Mouse (Mus musculus): Measurements from ENCODE around the gene Vamp8. TPM values are rescaled to one million over a fixed set of nuclear protein-coding genes. Genes with fewer than 3 reads are reported as not detected.

Gene Vamp8
- polyA plus RNA-seq, 1 experiment from 2014 or later: 16.0 TPM

DNA sequence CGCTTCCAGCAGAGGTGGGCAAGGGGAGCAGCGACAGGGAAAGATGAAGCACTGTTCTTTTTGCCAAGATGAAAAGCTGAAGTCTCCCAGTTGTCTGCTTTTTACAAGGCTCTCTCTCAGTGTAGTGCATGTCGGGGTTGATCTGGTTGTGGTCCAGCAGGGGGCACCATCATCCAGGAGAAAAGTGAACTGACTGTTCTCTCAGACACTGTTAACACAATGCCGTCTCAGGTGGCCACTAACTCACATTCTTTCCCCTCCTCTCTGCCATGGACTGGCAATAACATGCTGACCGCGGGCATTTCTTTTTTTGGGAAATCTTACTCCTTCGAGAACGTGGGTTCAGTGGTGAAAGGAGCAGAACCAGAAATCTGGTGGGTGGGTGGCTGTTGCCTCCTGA lies 37.5 kb upstream of the Vamp8 start:
- Histone ChIP-seq H3K36me3 (ENCODE audit: control insufficient read depth, insufficient read depth, low read length) (peaks cover 33% of the 10 kb centered on the region), H3K9ac (ENCODE audit: low read depth, low read length) (no peak overlapping the region), H3K4me1 (ENCODE audit: control insufficient read depth, insufficient read depth, low read length) (no peaks in the 10 kb centered on the region), H3K4me3 (ENCODE audit: low read depth, low read length) (no peak overlapping the region), H3K9me3 (replicated peaks; ENCODE audit: control insufficient read depth, low read length, poor library complexity, severe bottlenecking) (no peaks in the 10 kb centered on the region), H3K27me3 (ENCODE audit: control insufficient read depth, insufficient read depth, low read depth, low read length) (no peaks in the 10 kb centered on the region), H3K4me2 (ENCODE audit: low read length) (no peak overlapping the region), H3K27ac (ENCODE audit: low read length) (no peak overlapping the region)
- WGBS: 30% methylated on average over 8 of the region's 8 CpGs
- peak; percentile 85 for ATAC-seq

DNA sequence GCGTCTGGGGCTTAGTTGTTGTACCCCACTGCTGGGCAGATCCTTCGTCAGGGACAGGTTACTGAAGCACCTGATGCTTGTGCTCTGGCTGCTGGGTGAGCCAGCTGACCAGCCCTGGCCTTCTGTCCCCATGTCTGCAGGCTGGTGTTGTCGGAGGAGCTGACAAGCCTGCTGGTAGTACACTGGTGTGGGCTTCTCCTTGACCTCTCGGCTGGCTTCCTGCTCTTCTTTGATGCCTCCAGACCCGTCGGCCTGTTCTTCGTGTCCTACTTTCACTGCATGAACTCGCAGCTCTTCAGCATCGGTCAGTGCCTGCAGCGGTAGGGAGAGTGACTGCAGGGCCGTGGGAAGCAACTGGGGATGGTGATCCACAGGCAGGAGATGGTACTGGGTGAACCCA lies 35.1 kb upstream of the Vamp8 start:
- WGBS: 93% methylated on average over 11 of the region's 11 CpGs
- no peaks in the 10 kb centered on the region for H3K27me3 ChIP-seq (ENCODE audit: control insufficient read depth, insufficient read depth, low read depth, low read length)
- ATAC-seq: no peak
- peaks cover 35% of the 10 kb centered on the region for H3K36me3 ChIP-seq (ENCODE audit: control insufficient read depth, insufficient read depth, low read length)
- no peaks in the 10 kb centered on the region for H3K9me3 ChIP-seq (replicated peaks; ENCODE audit: control insufficient read depth, low read length, poor library complexity, severe bottlenecking)
- no peaks in the 10 kb centered on the region for H3K4me1 ChIP-seq (ENCODE audit: control insufficient read depth, insufficient read depth, low read length)
- H3K9ac ChIP-seq (ENCODE audit: low read depth, low read length): no peak overlapping the region
- no peak overlapping the region for H3K4me3 ChIP-seq (ENCODE audit: low read depth, low read length)
- H3K4me2 ChIP-seq (ENCODE audit: low read length): no peak overlapping the region
- H3K27ac ChIP-seq (ENCODE audit: low read length): no peak overlapping the region

DNA sequence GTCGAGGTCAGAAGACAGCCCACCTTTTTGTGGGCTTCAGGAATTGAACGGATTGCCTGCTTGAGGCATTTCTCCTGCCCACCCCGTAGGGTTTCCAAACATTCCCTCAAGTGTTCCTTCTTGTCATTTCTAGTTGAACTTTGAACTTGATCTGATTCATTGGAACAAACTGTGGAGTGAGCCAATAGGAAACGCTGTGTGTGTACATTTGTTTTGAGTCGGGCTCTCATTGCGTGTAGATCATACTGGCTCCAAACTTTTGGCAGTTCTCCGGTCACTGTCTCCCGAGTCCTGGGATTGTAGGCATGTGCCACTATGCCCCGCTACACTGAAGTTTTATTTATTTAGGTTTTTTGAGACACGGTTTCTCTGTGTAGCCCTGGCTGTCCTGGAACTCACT lies 30.4 kb upstream of the Vamp8 start:
- 96% methylated on average over 10 of the region's 10 CpGs for WGBS
- Histone ChIP-seq H3K9me3 (replicated peaks; ENCODE audit: control insufficient read depth, low read length, poor library complexity, severe bottlenecking) (no peaks in the 10 kb centered on the region), H3K4me1 (ENCODE audit: control insufficient read depth, insufficient read depth, low read length) (no peaks in the 10 kb centered on the region), H3K36me3 (ENCODE audit: control insufficient read depth, insufficient read depth, low read length) (peaks cover 43% of the 10 kb centered on the region), H3K27me3 (ENCODE audit: control insufficient read depth, insufficient read depth, low read depth, low read length) (no peaks in the 10 kb centered on the region), H3K9ac (ENCODE audit: low read depth, low read length) (no peak overlapping the region), H3K4me3 (ENCODE audit: low read depth, low read length) (no peak overlapping the region), H3K27ac (ENCODE audit: low read length) (no peak overlapping the region), H3K4me2 (ENCODE audit: low read length) (no peak overlapping the region)
- no peak for ATAC-seq

DNA sequence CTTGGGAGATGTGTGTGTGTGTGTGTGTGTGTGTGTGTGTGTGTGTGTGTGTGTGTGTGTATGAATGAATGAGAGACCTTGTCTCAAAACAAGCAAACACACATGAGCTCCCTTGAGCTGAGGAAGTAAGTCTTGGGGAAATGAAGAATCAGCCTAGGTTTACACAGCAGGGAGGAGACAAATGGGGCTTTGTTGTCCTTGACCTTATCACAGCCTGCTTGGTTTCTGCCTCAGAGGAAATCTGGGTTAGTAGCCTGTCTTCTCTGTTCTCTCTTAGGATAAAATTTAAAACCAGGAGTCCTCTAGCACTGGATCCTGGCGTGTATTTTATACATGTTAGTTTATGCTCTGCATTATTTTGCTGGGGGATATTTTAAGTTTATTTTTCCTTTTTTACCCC lies 29.3 kb upstream of the Vamp8 start:
- Histone ChIP-seq H3K36me3 (ENCODE audit: control insufficient read depth, insufficient read depth, low read length) (peaks cover 32% of the 10 kb centered on the region), H3K4me3 (ENCODE audit: low read depth, low read length) (no peak overlapping the region), H3K27me3 (ENCODE audit: control insufficient read depth, insufficient read depth, low read depth, low read length) (no peaks in the 10 kb centered on the region), H3K9ac (ENCODE audit: low read depth, low read length) (no peak overlapping the region), H3K27ac (ENCODE audit: low read length) (no peak overlapping the region), H3K4me2 (ENCODE audit: low read length) (no peak overlapping the region), H3K9me3 (replicated peaks; ENCODE audit: control insufficient read depth, low read length, poor library complexity, severe bottlenecking) (no peaks in the 10 kb centered on the region), H3K4me1 (ENCODE audit: control insufficient read depth, insufficient read depth, low read length) (peaks cover 8% of the 10 kb centered on the region)
- ATAC-seq: no peak
- WGBS: 73% methylated on average over 1 of the region's 1 CpGs

DNA sequence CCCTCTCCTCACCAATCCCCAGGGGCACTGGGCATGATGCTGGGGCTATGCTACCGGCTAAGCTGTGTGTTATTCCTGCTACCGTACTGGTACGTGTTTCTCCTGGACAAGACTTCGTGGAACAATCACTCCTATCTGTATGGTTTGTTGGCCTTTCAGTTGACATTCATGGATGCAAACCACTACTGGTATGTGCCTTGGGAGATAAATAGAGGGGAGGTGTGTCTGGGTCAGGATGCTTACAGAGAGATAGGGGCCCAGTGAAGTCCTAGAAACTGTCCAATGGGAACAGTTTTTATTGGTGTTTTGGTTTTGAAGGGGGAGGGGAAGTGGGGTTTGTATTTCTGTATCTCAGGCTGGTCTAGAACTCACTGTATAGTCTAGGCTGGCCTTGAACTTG lies 27.8 kb upstream of the Vamp8 start:
- H3K27me3 ChIP-seq (ENCODE audit: control insufficient read depth, insufficient read depth, low read depth, low read length): no peaks in the 10 kb centered on the region
- no peak overlapping the region for H3K4me2 ChIP-seq (ENCODE audit: low read length)
- H3K4me3 ChIP-seq (ENCODE audit: low read depth, low read length): no peak overlapping the region
- 93% methylated on average over 4 of the region's 4 CpGs for WGBS
- no peak overlapping the region for H3K27ac ChIP-seq (ENCODE audit: low read length)
- no peaks in the 10 kb centered on the region for H3K9me3 ChIP-seq (replicated peaks; ENCODE audit: control insufficient read depth, low read length, poor library complexity, severe bottlenecking)
- H3K9ac ChIP-seq (ENCODE audit: low read depth, low read length): no peak overlapping the region
- no peak for ATAC-seq
- peaks cover 19% of the 10 kb centered on the region for H3K36me3 ChIP-seq (ENCODE audit: control insufficient read depth, insufficient read depth, low read length)
- peaks cover 15% of the 10 kb centered on the region for H3K4me1 ChIP-seq (ENCODE audit: control insufficient read depth, insufficient read depth, low read length)

DNA sequence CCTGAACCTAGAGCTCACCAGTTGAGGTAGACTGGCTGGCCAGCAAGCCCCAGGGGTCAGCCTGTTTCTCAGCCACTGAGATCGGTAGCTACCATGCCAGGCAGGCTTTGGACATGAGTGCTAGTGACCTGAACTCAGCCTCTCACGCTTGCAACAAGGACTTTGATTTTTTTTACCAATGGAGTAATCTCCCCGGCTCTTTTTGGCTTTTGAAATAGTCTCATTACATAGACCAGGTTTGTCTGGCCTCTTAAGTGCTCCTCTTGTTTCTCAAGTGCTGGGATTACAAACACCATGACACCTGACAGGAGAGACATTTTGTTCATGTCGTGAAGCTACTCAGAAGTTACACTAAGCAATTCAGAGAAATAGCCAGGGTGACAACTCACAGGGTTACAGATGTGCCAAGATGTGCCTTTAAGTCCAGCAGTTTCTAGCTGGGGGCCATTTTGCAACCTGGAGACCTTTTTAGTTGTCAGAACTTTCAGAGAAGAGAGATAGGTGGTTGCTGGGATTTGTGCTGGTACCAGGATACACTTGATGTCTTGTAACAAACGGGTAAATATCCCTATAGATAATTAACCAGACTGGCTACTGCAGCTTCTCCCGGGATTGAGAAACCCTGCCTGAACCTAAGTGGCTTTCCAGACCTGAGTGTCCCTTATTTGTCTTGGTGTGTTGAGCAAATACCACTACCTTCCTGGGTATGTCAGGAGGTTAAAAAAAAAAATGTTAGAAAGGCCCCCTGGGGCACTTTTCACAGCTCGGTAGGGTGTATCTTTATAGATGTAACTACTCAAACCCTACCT lies 25.7 kb upstream of the Vamp8 start:
- peaks cover 17% of the 10 kb centered on the region for H3K36me3 ChIP-seq (ENCODE audit: control insufficient read depth, insufficient read depth, low read length)
- no peak overlapping the region for H3K9ac ChIP-seq (ENCODE audit: low read depth, low read length)
- H3K27ac ChIP-seq (ENCODE audit: low read length): no peak overlapping the region
- H3K4me2 ChIP-seq (ENCODE audit: low read length): no peak overlapping the region
- H3K4me1 ChIP-seq (ENCODE audit: control insufficient read depth, insufficient read depth, low read length): peaks cover 15% of the 10 kb centered on the region
- no peak for ATAC-seq
- 86% methylated on average over 7 of the region's 7 CpGs for WGBS
- no peaks in the 10 kb centered on the region for H3K9me3 ChIP-seq (replicated peaks; ENCODE audit: control insufficient read depth, low read length, poor library complexity, severe bottlenecking)
- H3K4me3 ChIP-seq (ENCODE audit: low read depth, low read length): no peak overlapping the region
- H3K27me3 ChIP-seq (ENCODE audit: control insufficient read depth, insufficient read depth, low read depth, low read length): no peaks in the 10 kb centered on the region

DNA sequence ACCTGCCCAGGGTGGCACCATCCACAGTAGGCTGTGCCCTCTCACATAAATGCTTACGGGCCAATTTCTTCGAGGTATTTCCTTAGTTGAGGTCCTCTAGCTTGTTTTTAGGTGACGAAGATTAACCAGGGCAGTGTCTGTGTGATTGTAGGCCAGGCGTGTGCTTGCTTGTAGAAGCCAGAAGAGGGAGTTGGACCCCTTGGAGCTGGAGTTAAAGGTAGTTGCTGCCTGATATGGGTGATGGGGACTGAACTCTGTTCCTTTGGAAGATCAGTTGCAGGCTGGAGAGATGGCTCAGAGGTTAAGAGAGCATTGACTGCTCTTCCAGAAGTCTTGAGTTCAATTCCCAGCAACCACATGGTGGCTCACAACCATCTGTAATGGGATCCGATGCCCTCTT lies 24.7 kb upstream of the Vamp8 start:
- peaks cover 15% of the 10 kb centered on the region for H3K36me3 ChIP-seq (ENCODE audit: control insufficient read depth, insufficient read depth, low read length)
- peak overlapping the region; percentile 85 for H3K4me2 ChIP-seq (ENCODE audit: low read length)
- ATAC-seq: no peak
- no peaks in the 10 kb centered on the region for H3K27me3 ChIP-seq (ENCODE audit: control insufficient read depth, insufficient read depth, low read depth, low read length)
- H3K27ac ChIP-seq (ENCODE audit: low read length): no peak overlapping the region
- H3K9ac ChIP-seq (ENCODE audit: low read depth, low read length): 0 out of 2 replicates have a peak overlapping the region, but pooled peaks have one; percentile 92
- no peaks in the 10 kb centered on the region for H3K9me3 ChIP-seq (replicated peaks; ENCODE audit: control insufficient read depth, low read length, poor library complexity, severe bottlenecking)
- peak overlapping the region; percentile 89 for H3K4me3 ChIP-seq (ENCODE audit: low read depth, low read length)
- H3K4me1 ChIP-seq (ENCODE audit: control insufficient read depth, insufficient read depth, low read length): peaks cover 15% of the 10 kb centered on the region
- 87% methylated on average over 5 of the region's 5 CpGs for WGBS

DNA sequence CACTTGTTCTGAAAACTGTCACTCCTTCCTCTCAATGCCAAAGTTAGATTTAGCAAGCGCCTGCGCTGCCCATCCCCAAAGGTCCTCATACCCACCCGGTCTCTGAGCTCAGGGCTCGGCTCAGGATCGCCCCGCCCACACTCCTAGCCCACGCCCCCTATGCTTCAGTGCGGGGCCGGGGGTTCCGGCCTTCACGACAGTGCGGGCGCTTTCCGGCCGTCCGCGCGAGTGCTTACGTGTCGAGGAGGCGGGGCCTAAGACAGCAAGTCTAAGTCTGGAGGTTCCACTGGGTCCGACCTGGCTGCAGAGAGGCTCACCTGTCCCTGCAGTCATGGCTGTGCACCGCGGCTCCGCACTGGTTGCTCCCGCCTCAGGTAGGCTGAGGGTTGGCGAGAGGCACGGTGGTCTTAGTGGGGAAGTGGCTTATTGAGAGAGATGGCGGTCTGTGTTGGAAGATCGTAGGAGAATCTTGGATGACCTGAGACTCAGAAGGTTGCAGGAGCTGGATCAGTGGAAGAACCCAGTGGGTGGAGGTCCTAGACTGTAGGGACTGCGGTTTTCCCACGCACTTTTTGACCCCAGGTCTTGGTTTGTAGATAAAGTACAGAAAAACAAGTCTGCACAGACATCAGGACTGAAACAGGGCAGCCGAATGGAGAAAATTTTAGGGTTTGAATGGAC lies 23.7 kb upstream of the Vamp8 start, which contains the start of gene Ggcx:
Gene Ggcx, plus strand, starts transcription at position 233 of the 681 bp plus-strand sequence.
- Histone ChIP-seq H3K27me3 (ENCODE audit: control insufficient read depth, insufficient read depth, low read depth, low read length) (no peaks in the 10 kb centered on the region), H3K4me1 (ENCODE audit: control insufficient read depth, insufficient read depth, low read length) (peaks cover 15% of the 10 kb centered on the region), H3K4me3 (ENCODE audit: low read depth, low read length) (peak within 1 kb of the TSS; percentile 89), H3K27ac (ENCODE audit: low read length) (peak within 1 kb of the TSS; percentile 74), H3K36me3 (ENCODE audit: control insufficient read depth, insufficient read depth, low read length) (peaks cover 14% of the 10 kb centered on the region), H3K9ac (ENCODE audit: low read depth, low read length) (peak within 1 kb of the TSS; percentile 92), H3K9me3 (replicated peaks; ENCODE audit: control insufficient read depth, low read length, poor library complexity, severe bottlenecking) (no peaks in the 10 kb centered on the region), H3K4me2 (ENCODE audit: low read length) (peak within 1 kb of the TSS; percentile 85)
- WGBS: 2% methylated on average over 33 of the region's 33 CpGs
- ATAC-seq: peak; percentile 96

DNA sequence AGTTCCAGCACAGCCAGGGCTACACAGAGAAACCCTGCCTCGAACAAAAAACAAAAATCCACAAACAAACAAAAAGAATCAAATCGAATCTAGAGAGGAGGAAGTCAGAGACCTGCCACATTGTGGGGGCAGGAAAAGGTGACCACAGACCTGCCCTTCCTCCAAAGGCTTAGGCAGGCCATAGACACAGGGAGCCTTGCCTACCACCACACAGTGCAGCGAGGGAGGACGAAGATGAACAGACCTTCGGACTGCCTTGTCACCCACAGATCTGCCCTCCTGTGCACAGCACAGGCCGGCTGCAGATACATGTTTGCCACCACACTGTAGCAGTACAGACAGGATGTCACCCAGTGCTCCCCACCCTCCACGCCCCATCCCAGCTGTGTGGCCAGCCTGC lies 20.0 kb upstream of the Vamp8 start:
- H3K27ac ChIP-seq (ENCODE audit: low read length): no peak overlapping the region
- no peaks in the 10 kb centered on the region for H3K9me3 ChIP-seq (replicated peaks; ENCODE audit: control insufficient read depth, low read length, poor library complexity, severe bottlenecking)
- no peaks in the 10 kb centered on the region for H3K36me3 ChIP-seq (ENCODE audit: control insufficient read depth, insufficient read depth, low read length)
- no peak overlapping the region for H3K4me3 ChIP-seq (ENCODE audit: low read depth, low read length)
- no peak for ATAC-seq
- 82% methylated on average over 7 of the region's 7 CpGs for WGBS
- peaks cover 14% of the 10 kb centered on the region for H3K4me1 ChIP-seq (ENCODE audit: control insufficient read depth, insufficient read depth, low read length)
- no peak overlapping the region for H3K9ac ChIP-seq (ENCODE audit: low read depth, low read length)
- H3K27me3 ChIP-seq (ENCODE audit: control insufficient read depth, insufficient read depth, low read depth, low read length): no peaks in the 10 kb centered on the region
- H3K4me2 ChIP-seq (ENCODE audit: low read length): no peak overlapping the region

All from midbrain, embryonic 16.5 days (tissue).